Mouse (Mus musculus): ENCODE data around the gene Rhd. TPM values are rescaled to one million over a fixed set of nuclear protein-coding genes. Genes with fewer than 3 reads are reported as not detected.
A peak's percentile ranks its signal among the peaks of the same experiment; 100 is the strongest.
"Not testable (repeated sequence)": the region's sequence is repeated elsewhere in the genome, so short reads cannot be mapped to it uniquely, and the experiment has no call there.

Gene Rhd
- 10 to 100 TPM in 1 of 4 experiments, 1 to 10 TPM in 3; 8.4 to 10.2 (median 8.5) TPM for total RNA-seq (2022)

GRCm38 (mm10) chr4:134863937-134864729 lies at the start of gene Rhd:
Gene Rhd, plus strand, starts transcription at chr4:134864536.
- DNase-seq (ENCODE audit: low spot score): no peak

- DNase-seq (ENCODE audit: low spot score): no peak
These were observed 46.6 kb upstream of the Rhd start for GRCm38 (mm10) chr4:134817706-134818105.

- no peak for DNase-seq (ENCODE audit: low spot score)
These were observed 43.3 kb upstream of the Rhd start for GRCm38 (mm10) chr4:134821061-134821460.

GRCm38 (mm10) chr4:134823560-134823959 lies 40.8 kb upstream of the Rhd start:
- no peak for DNase-seq (ENCODE audit: low spot score)

- DNase-seq (ENCODE audit: low spot score): not testable (repeated sequence)
These were observed 38.5 kb upstream of the Rhd start for GRCm38 (mm10) chr4:134825864-134826263.

GRCm38 (mm10) chr4:134826348-134826747 lies 38.0 kb upstream of the Rhd start:
- no peak for DNase-seq (ENCODE audit: low spot score)

GRCm38 (mm10) chr4:134827806-134828205 lies 36.5 kb upstream of the Rhd start:
- no peak for DNase-seq (ENCODE audit: low spot score)

- DNase-seq (ENCODE audit: low spot score): no peak
These were observed 32.4 kb upstream of the Rhd start for GRCm38 (mm10) chr4:134831934-134832333.

GRCm38 (mm10) chr4:134835486-134835885 lies 28.9 kb upstream of the Rhd start:
- no peak for DNase-seq (ENCODE audit: low spot score)

- no peak for DNase-seq (ENCODE audit: low spot score)
These were observed 26.1 kb upstream of the Rhd start for GRCm38 (mm10) chr4:134838221-134838620.

GRCm38 (mm10) chr4:134838706-134839105 lies 25.6 kb upstream of the Rhd start:
- DNase-seq (ENCODE audit: low spot score): not testable (repeated sequence)

- no peak for DNase-seq (ENCODE audit: low spot score)
These were observed 24.1 kb upstream of the Rhd start for GRCm38 (mm10) chr4:134840231-134840630.

- DNase-seq (ENCODE audit: low spot score): no peak
These were observed 20.8 kb upstream of the Rhd start for GRCm38 (mm10) chr4:134843566-134843965.

GRCm38 (mm10) chr4:134847587-134847986 lies 16.7 kb upstream of the Rhd start:
- no peak for DNase-seq (ENCODE audit: low spot score)

GRCm38 (mm10) chr4:134850551-134850950 lies 13.8 kb upstream of the Rhd start:
- no peak for DNase-seq (ENCODE audit: low spot score)

- DNase-seq (ENCODE audit: low spot score): no peak
These were observed 13.1 kb upstream of the Rhd start for GRCm38 (mm10) chr4:134851236-134851635.

GRCm38 (mm10) chr4:134851876-134852275 lies 12.5 kb upstream of the Rhd start:
- no peak for DNase-seq (ENCODE audit: low spot score)

- no peak for DNase-seq (ENCODE audit: low spot score)
These were observed 11.7 kb upstream of the Rhd start for GRCm38 (mm10) chr4:134852438-134853255.

GRCm38 (mm10) chr4:134853259-134853636 lies 11.1 kb upstream of the Rhd start, which contains the start of gene Maco1:
Gene Maco1, minus strand, starts transcription at chr4:134853345.
- peak; percentile 100 for DNase-seq (ENCODE audit: low spot score)

GRCm38 (mm10) chr4:134853637-134854485 lies 10.5 kb upstream of the Rhd start:
- peak; percentile 87 for DNase-seq (ENCODE audit: low spot score)

GRCm38 (mm10) chr4:134855371-134855770 lies 9.0 kb upstream of the Rhd start:
- no peak for DNase-seq (ENCODE audit: low spot score)

GRCm38 (mm10) chr4:134856056-134856455 lies 8.3 kb upstream of the Rhd start:
- no peak for DNase-seq (ENCODE audit: low spot score)
